ENCODE assay signal across 45 mouse cellular contexts in the genomic region with DNA sequence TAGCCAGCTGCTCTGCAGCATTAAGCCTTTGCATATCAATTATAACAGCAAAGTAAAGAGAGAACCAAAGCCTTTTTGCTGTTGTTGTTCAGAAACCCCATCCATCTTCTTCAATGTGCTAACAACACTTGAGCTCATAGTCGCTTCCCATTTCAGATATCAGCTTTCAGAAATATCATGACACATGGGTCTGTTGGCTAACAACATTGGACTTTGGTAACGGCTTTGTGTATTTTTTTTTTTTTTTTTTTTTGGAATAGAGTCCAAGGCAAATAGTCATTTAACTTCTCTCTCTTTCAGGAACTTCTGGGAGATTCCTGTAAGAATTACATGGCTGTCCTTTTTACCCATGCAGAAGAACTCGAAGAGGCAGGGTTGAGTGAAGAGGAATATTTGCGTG. TPM values are rescaled to one million over a fixed set of nuclear protein-coding genes. Genes with fewer than 3 reads are reported as not detected.
"Had no signal": no experiment of that assay in that cellular context is flagged by ENCODE, and none has a peak within 500 bp of the region (broad histone marks: within the 10 kb centered on the region; RNA-seq: fewer than 3 reads in every experiment).

No protein-coding gene starts in this region.

- H3K27me3 ChIP-seq: limb, embryonic 12.5 days; limb, embryonic 13.5 days; limb, embryonic 15.5 days; liver, embryonic 12.5 days; liver, embryonic 13.5 days; liver, embryonic 15.5 days; lung, embryonic 15.5 days; megakaryocyte, embryonic 14.5 days; midbrain, embryonic 12.5 days; midbrain, embryonic 13.5 days; midbrain, embryonic 15.5 days; neural tube, embryonic 12.5 days had no signal

- H3K9me3 ChIP-seq: limb, embryonic 10.5 days; limb, embryonic 12.5 days; limb, embryonic 13.5 days; limb, embryonic 15.5 days; liver, embryonic 12.5 days; liver, embryonic 13.5 days; liver, embryonic 15.5 days; lung, embryonic 15.5 days; megakaryocyte, embryonic 14.5 days; midbrain, embryonic 10.5 days; midbrain, embryonic 12.5 days; midbrain, embryonic 13.5 days; midbrain, embryonic 15.5 days; neural tube, embryonic 12.5 days had no signal

- H3K27ac ChIP-seq: limb, embryonic 10.5 days; limb, embryonic 12.5 days; limb, embryonic 13.5 days; limb, embryonic 15.5 days; liver, embryonic 12.5 days; liver, embryonic 13.5 days; liver, embryonic 14.5 days; liver, embryonic 15.5 days; lung, embryonic 15.5 days; macrophage; midbrain, embryonic 10.5 days; midbrain, embryonic 12.5 days; midbrain, embryonic 13.5 days; midbrain, embryonic 15.5 days; neural tube, embryonic 12.5 days had no signal

- H3K4me2 ChIP-seq: limb, embryonic 12.5 days; limb, embryonic 13.5 days; limb, embryonic 15.5 days; liver, embryonic 11.5 days; liver, embryonic 12.5 days; liver, embryonic 13.5 days; liver, embryonic 15.5 days; lung, embryonic 14.5 days; lung, embryonic 15.5 days; midbrain, embryonic 11.5 days; midbrain, embryonic 12.5 days; midbrain, embryonic 13.5 days; midbrain, embryonic 15.5 days; neural tube, embryonic 12.5 days had no signal

- H3K36me3 ChIP-seq: limb, embryonic 10.5 days; limb, embryonic 12.5 days; limb, embryonic 13.5 days; limb, embryonic 15.5 days; liver, embryonic 12.5 days; liver, embryonic 13.5 days; liver, embryonic 15.5 days; lung, embryonic 15.5 days; midbrain, embryonic 10.5 days; midbrain, embryonic 12.5 days; midbrain, embryonic 13.5 days; midbrain, embryonic 15.5 days; neural tube, embryonic 12.5 days had no signal

- H3K4me1 ChIP-seq: limb, embryonic 10.5 days; limb, embryonic 12.5 days; limb, embryonic 13.5 days; limb, embryonic 15.5 days; liver, embryonic 12.5 days; liver, embryonic 13.5 days; liver, embryonic 15.5 days; lung, embryonic 15.5 days; megakaryocyte, embryonic 14.5 days; midbrain, embryonic 10.5 days; midbrain, embryonic 12.5 days; midbrain, embryonic 13.5 days; midbrain, embryonic 15.5 days; neural tube, embryonic 12.5 days had no signal

- ATAC-seq: liver, embryonic 12.5 days; lung, postnatal 0 days; midbrain, embryonic 13.5 days; midbrain, embryonic 15.5 days; midbrain, embryonic 16.5 days had no signal

- DNase-seq: left cerebral cortex, postnatal 4 days; liver; liver, embryonic 13.5 days; lung, adult 18-20 months; lung, adult 2 months; lung, embryonic 14.5 days; lung, postnatal 10 days; lung, postnatal 14 days; lung, postnatal 36 days; lung, postnatal 4 days; midbrain, embryonic 14.5 days had no signal

- H3K9ac ChIP-seq: limb, embryonic 12.5 days; limb, embryonic 13.5 days; limb, embryonic 15.5 days; liver, embryonic 12.5 days; liver, embryonic 13.5 days; liver, embryonic 14.5 days; liver, embryonic 15.5 days; lung, embryonic 14.5 days; lung, embryonic 15.5 days; midbrain, embryonic 12.5 days; midbrain, embryonic 13.5 days; midbrain, embryonic 15.5 days; neural tube, embryonic 12.5 days had no signal

- H3K4me3 ChIP-seq: limb, embryonic 10.5 days; limb, embryonic 12.5 days; limb, embryonic 13.5 days; limb, embryonic 15.5 days; liver, embryonic 12.5 days; liver, embryonic 13.5 days; liver, embryonic 15.5 days; lung, embryonic 15.5 days; megakaryocyte, embryonic 14.5 days; midbrain, embryonic 10.5 days; midbrain, embryonic 12.5 days; midbrain, embryonic 13.5 days; midbrain, embryonic 15.5 days; myocyte; neural tube, embryonic 12.5 days had no signal

RNA-seq across cellular contexts. Expression of a gene that starts 14.5 kb away (rescaled TPM):
- total RNA-seq: left cerebral cortex, adult 8-10 months; left cerebral cortex, postnatal 10 days; left cerebral cortex, postnatal 14 days; left cerebral cortex, postnatal 25 days; left cerebral cortex, postnatal 36 days; left cerebral cortex, postnatal 4 days; megakaryocyte progenitor cell, adult 5-6 weeks; megakaryocyte, adult 5-6 weeks; megakaryocyte-erythroid progenitor cell, adult 5-6 weeks; midbrain, postnatal 0 days; monocyte, adult 5-6 weeks had no signal
- polyA plus RNA-seq: limb, embryonic 10.5 days; limb, embryonic 11.5 days; limb, embryonic 12.5 days; limb, embryonic 13.5 days; limb, embryonic 14.5 days; limb, embryonic 15.5 days; lung, adult 2 months; lung, embryonic 14.5 days; lung, embryonic 15.5 days; lung, embryonic 16.5 days; lung, postnatal 0 days; macrophage; midbrain, embryonic 10.5 days; midbrain, embryonic 11.5 days; midbrain, embryonic 12.5 days; midbrain, embryonic 13.5 days; midbrain, embryonic 14.5 days; midbrain, embryonic 15.5 days; midbrain, embryonic 16.5 days; midbrain, postnatal 0 days; myocyte; neural tube, embryonic 11.5 days; neural tube, embryonic 12.5 days had no signal
